Mouse (Mus musculus) spleen, postnatal 36 days (tissue): Measurements from ENCODE around the gene Lmx1b.

Experiments
- DNase-seq, 2 experiments: peaks; one replicate each; pipeline ENCODE4 v3.0.0; 2022; ENCODE audit warnings: low spot score in 2 of 2, mixed read lengths in 1 of 2

Gene Lmx1b

DNA sequence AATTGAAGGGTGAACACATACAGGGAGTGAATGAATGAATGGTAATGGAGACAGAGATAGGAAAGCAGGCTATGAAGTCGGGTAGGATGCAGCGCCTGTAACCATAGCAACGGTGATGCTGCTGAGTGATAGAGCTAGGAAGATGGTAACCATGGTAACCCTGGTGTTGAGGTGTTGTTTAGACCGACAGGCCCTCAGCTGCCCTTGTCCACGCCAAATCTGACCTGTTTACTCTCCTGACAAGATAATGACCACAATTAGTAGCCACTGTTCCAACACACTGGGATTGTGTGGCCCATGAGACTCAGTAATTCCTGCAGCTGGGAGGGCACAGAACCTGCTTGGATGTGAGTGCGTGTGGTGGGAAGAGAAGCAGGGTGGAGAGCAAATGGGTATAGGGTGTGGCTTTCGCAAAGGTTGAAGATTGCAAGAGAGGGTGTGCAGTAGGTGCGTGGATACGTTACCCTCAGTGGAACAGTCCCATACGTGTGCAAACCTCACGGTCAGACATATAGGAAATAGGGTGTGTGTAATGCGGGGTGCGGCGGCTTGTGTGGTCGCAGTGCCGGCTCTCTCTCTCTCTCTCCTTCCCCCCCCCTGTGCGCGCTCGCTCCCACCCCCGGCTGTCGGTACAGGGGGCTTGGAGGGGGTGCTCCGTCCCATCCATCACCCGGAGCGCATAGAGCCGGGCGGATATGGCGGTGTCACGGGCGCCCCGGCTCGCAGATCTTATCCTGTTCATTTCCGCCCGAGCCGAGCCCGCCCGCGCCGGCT is 96.7 kb downstream of the Lmx1b start:
- no peak for DNase-seq

- DNase-seq, result no peak
Observed at GRCm38 (mm10) chr2:33542696-33543428, 97.4 kb downstream of the Lmx1b start.

- no peak for DNase-seq
Observed at GRCm38 (mm10) chr2:33525274-33526055, 114.8 kb downstream of the Lmx1b start.

DNA sequence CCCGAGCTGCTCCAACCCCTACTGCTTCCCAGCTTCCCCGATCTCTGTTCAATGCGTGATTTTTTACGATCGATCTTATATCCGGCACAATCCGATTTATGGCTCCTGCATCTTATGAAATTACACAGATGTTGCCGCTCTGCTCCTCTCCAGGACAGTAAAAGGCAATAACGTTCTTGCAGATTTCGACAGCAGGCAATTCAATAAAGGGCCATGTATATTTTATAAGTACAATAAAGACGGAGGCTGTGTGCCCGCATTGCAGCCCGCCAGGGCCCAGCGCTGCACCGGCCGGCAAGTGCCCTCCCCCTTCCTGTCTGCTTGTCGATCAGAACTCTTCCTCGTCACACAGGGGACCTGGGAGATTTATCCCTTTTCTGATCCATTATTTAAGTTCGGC is 124.5 kb downstream of the Lmx1b start:
- no peak for DNase-seq

DNA sequence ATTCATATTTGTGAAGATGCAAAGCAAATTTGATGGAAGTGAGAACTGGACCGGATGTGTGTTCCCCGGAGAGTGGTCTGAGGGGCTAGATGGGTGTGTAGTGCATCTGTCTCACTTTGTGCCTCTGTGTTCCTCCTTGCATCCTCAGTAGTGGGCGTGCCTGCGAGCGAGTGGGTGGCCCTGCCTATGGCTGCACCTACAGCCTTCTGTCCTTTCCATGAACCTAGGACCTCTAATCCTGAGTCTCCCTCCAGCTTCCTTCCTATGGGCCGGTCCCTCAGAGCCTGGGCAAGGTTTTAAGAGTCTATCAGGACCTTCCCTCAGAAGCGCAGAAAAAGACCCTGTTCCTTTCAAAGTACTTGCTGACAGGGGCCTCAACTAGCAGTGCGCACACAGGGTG is 124.9 kb downstream of the Lmx1b start:
- DNase-seq, result no peak
